Mouse (Mus musculus) ZHBTc4 (cell line): ENCODE data around the gene Sumo2.
A peak's percentile ranks its signal among the peaks of the same experiment; 100 is the strongest.
"Not testable (repeated sequence)": the region's sequence is repeated elsewhere in the genome, so short reads cannot be mapped to it uniquely, and the experiment has no call there.

Source experiments
- DNase-seq: peaks from one replicate; pipeline ENCODE4 v3.0.0-alpha.2; 2011; ENCODE audit warnings: low read depth, low spot score

Sumo2 gene

GRCm38 (mm10) chr11:115485155-115485554 lies 50.9 kb downstream of the Sumo2 start:
- peak; percentile 69 for DNase-seq

DNA sequence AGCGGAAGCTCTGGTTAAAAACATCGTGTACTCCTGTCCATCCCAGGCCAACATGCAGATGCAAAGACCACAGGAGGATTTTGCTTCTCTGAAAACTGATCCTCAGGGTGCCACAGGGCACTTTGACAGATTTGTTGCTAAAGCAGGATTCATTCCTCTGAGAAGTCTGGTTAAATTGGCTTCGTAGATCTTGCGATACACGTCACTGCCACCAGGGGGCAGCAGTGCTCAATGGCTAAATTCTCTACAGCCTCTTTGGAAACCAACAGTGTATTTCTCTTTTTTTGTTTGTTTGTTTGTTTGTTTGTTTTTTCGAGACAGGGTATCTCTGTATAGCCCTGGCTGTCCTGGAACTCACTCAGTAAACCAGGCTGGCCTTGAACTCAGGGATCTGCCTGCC lies 52.4 kb downstream of the Sumo2 start:
- peak; percentile 81 for DNase-seq

DNA sequence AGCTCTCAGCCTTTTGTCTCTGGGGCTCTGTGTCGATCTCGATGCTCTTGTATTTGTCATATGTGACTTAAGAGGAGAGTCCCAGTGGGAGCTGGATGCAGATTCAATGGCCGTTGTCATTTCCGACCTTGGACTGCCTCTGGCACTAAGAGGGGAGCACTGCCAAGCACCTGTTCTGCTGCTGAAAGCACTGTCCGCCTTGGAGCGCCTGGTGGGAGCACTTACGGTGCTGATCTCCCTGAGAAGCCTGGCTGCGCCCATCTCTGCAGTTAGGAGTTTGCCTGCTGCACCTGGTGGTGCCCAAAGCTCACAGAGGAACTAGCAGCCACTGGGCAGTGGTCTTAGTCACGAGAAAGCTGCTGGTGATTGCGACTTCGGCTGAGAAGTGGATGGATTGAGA lies 52.8 kb downstream of the Sumo2 start:
- no peak for DNase-seq

DNA sequence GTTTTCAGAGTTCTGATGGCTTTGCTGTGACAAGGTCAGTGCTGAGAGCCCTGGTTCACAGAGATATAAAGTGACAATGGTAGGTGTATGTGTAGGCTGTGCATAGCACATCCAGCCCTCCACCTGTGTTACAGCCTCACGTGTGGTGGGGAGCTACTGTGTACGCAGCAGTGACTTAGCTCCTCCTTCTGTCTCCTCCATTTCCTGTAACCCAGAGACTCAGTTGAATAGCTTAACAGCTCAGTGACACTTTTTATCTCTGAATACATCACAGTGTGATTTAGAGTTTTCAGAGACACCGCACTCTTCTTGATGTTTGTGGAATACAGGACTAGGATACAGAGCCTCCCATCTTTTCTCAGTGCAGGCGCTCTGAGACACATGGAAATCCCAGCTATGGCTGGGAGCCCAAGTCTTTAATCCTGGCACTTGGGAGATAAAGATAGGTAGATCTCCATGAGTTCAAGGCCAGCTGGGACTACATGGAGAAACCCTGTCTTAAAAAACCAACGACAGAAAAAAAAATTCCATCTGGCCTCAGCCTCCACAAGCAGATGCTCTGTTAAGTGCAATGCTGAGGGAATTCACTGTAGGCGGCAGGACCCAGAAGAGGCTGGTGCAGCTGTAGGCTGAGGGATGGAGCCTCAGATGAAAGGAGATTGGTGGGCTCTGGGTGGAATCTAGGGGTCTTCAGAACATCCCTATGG lies 54.4 kb downstream of the Sumo2 start:
- no peak for DNase-seq

GRCm38 (mm10) chr11:115478296-115478938 lies 57.7 kb downstream of the Sumo2 start:
- no peak for DNase-seq

GRCm38 (mm10) chr11:115477388-115477787 lies 58.7 kb downstream of the Sumo2 start:
- not testable (repeated sequence) for DNase-seq

DNA sequence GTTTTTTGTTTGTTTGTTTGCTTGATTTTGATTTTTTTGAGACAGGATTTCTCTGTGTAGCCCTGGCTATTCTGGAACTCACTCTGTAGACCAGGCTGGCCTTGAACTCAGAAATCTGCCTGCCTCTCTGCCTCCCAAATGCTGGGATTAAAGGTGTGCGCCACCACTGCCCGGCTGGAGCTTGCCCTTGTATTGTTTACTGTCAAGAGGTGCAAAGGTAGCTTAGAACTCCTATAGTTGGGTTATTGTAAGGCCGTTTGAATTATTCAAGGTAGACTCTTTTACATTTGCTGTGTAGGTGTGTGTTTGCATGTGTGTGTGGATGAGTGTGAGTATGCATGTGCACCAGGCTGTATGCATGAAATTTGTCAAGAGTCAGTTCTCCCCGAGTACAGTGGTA lies 59.4 kb downstream of the Sumo2 start:
- DNase-seq = not testable (repeated sequence)

DNA sequence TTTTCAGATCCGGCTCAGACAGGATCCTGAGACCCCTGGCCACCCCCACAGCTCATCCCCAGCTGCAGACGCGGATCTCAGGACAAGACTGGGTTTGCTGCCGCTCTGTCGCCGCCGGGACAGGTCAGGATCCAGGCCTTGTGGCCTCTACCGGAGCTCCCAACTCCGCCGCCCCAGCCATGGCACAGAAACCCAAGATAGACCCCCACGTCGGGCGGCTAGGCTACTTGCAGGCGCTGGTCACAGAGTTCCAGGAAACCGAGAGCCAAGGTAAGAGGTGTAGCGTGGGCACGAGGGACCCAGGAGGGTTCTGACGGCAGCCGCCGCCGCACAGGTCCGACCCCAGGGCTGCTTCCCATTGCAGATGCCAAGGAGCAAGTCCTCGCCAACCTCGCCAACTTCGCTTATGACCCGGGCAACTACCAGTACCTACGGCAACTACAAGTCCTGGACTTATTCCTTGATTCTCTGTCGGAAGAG lies 60.3 kb downstream of the Sumo2 start:
- DNase-seq = no peak

- peak; percentile 99 for DNase-seq
Measured at GRCm38 (mm10) chr11:115475025-115475757, 60.9 kb downstream of the Sumo2 start, which contains the start of gene Armc7. Gene Armc7, plus strand, starts transcription at chr11:115475667.

- peak; percentile 96 for DNase-seq
Measured at GRCm38 (mm10) chr11:115473626-115474275, 62.3 kb downstream of the Sumo2 start.
